Mouse (Mus musculus) cerebellum, postnatal 10 days (tissue): ENCODE results near the gene Arl6ip5.

Experiments used
- DNase-seq, 2 experiments: peaks; one replicate each; pipeline ENCODE4 v3.0.0; 2021; ENCODE audit warnings: mixed read lengths in 2 of 2

Arl6ip5 gene

DNA sequence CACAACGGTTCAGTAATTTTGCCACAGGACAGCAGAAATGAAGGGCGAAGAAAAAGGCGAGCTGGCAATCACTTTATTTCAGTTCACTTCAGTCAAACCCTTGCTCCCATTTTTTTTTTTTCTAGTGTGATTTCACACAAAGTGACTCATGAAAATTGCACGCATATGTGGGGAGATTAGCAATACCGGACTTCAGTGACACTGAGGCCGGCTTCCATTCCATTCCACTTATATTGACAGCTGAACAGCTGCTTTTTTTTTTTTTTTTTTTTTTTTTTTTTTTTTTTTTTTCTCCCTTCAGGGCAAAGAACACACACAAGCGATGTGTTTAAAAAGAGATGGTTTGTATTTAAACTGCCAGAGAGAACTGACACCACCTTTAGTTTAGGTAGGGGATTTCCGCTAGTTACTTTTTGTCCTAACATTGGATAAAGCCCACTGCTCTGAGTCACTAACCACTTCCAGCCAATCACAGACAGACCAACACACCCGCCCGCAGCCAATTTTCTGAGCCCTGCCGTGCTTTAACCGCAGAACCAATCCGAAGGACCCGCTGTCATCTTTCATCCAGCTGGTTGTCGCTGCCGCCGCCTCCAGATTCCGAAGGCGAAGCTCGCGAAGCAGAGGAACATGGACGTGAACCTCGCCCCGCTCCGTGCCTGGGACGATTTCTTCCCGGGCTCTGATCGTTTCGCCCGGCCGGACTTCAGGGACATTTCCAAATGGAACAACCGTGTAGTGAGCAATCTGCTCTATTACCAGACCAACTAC lies at the start of gene Arl6ip5:
Gene Arl6ip5 (plus strand): TSS at position 499 of the 771 bp plus-strand sequence.
- peak; percentile 90 to 92 for DNase-seq

DNA sequence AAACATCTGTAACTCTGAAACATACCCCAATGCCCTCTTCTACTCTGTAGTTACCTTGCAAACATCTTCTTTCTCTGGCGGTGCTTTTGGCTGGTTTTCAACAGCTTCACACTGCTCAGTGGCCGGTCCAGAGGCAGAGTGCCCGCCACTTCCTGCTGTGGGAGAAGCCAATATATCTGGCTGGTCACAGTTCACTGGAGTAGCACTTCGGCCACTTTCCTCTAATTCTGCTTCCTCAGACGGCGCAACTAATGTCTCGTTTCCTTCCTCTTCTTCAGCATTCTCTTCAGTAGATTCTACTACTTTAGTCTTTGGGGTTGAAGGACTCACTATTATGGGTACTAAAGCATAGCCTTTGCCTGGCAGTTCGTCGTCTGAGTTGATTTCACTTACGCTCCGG lies 34.8 kb upstream of the Arl6ip5 start:
- no peak for DNase-seq

GRCm38 (mm10) chr6:97178491-97179366 lies 31.8 kb upstream of the Arl6ip5 start, which contains the start of gene Tmf1:
Gene Tmf1 (minus strand): TSS chr6:97179122.
- peak; percentile 95 to 98 for DNase-seq

- no peak for DNase-seq
Observed at GRCm38 (mm10) chr6:97179367-97179828, 31.1 kb upstream of the Arl6ip5 start.

DNA sequence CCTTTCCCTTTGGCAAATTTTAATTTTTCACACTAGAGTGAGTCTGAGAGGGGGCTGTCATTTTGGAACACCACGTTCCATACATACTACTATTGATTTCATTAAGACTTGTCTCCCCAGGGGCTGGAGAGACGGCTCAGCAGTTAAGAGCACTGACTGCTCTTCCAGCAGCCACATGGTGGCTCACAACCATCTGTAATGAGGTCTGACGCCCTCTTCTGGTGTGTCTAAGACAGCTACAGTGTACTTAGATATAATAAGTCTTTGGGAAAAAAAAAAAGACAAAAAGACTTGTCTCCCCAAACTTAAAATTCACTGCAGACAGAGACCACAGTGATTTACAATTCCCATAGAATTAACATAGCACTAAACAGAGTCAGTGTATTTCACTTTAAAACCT lies 10.1 kb upstream of the Arl6ip5 start:
- no peak for DNase-seq

DNA sequence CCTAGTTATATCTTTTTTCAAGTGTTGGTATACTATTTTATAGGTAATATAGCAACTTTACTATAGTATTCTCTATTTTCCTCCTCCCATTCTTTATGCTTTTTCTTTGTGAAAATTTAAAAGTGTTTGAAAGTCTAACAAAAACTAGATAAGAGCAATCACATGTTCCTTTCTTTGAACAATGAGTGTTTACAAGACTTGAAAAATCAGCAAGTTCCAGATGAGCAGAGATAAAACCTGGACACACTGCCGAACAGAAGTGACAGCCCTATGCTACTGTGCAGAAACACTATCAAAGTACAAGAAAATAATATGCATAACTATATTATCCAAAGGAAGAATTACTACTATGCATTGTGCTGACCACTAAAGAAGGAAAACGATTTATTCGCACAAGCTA lies 8.0 kb upstream of the Arl6ip5 start:
- DNase-seq = no peak

GRCm38 (mm10) chr6:97204252-97204869 lies 6.1 kb upstream of the Arl6ip5 start:
- DNase-seq = no peak

- DNase-seq = peak; percentile 61 to 63
Observed at GRCm38 (mm10) chr6:97204952-97205351, 5.5 kb upstream of the Arl6ip5 start.

DNA sequence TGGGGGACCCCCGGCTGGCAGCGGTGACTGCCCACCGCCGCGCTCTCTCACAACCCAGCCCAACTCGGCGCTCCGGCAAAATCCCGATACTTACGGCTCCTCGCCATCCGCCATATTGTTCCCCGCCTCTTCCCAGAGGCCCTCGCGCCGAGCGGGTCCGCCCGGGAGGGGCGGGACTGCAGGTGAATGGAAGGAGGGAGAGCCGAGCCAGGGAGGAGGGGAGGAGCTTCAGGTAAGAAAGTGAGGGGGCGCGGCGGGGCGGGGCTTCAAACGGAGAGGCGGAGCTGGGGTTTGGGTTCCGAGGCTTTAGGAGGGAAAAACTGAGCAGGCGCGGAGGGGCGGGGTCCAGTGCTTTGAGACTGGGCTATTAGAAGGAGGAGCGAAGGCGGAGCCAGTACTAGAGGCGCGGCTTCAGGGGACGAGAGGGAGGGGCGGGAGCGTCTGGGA lies 5.0 kb upstream of the Arl6ip5 start, which contains the start of gene Uba3:
Gene Uba3 (minus strand): TSS at position 209 of the 447 bp plus-strand sequence.
- peak; percentile 100 for DNase-seq

GRCm38 (mm10) chr6:97207085-97207484 lies 3.4 kb upstream of the Arl6ip5 start:
- no peak for DNase-seq

- no peak for DNase-seq
Observed at GRCm38 (mm10) chr6:97208406-97208805, 2.1 kb upstream of the Arl6ip5 start.

DNA sequence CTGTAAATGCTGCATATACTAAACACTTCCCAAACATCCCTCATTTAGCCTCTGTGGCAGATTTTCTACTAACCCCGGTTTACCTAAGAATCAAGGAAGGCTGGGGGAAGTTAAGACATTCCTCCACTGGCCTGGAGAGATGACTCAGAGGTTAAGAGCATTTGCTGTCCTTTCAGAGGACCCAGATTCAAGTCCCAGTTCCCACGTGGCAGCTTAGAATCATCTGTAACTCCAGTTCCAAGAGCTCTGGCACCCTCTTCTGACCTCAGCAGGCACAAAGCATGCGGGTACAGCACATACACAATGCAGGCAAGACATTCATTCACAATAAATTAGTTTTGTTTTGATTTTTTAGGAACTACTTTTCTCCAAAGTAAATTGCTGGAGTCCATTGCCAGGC lies 1.3 kb upstream of the Arl6ip5 start:
- DNase-seq = no peak

DNA sequence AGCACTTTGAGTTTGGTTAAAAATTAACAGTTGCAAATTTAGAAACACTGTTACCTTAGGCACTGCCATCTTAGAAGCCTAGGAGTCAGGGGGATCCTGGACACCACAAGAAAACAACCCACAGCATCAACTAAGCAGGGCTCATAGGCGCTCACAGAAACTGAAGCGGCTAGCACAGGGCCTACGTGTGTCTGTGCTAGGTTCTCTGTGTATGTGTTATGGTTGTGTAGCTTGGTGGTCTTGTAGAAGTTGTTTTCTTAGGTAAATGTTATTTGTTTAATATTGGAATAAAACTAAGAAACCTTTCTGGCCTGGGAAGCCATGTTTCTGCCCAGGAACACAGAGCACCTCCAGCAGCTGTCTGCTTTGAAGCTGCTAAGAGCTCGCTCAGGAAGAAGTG lies 738 bp upstream of the Arl6ip5 start:
- DNase-seq = no peak

DNA sequence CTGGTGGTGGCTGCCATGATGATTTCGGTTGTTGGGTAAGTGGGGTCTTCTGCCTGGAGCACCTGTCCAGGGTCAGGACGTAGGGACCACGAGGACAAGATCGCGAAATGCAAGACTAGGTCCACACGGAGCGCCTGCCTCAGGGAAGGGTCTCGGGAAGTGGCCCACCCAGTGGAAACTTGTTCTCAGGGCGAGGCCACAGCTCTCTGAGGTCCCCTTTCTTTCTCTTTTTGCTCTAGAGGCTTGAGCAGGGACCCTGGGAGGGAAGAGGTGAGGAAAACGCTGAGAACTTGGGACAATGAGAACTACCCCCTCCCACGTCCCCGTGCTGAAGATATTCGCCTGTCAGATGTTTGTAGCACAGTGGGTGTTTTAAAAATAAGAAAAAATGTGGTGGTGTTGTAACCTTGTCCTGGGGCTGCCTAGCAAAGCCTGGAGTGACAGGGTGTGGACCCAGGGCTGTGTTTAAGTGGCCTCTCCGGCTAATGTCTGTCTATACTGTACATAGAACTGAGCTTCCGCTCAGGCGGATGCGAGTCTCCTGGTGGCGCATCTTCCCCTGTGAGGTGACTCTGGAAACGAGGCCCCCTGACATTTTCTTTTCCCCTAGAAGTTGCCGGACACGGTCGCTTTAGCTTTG lies 593 bp downstream of the Arl6ip5 start:
- peak in 1 of 2 experiments; percentile 27 for DNase-seq

DNA sequence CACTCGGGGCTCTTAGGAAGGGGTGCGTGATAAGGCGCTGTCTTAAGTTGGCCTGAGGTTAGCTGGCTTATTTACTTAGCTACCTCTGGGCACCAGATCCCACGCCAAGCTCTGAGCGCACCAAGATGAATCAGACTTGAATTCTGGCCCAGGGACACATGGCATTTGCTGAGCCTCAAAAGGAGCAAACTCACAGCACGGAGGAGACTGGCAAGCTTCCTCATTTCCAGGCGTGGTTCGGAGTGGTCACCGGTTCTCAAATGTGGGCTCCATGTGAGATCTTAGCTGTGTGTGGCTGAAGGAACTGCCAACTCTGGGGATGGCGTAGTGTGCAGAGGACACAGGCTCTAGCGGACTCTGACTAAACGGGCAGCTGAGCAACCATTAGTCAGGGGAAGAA lies 1.5 kb downstream of the Arl6ip5 start:
- peak; percentile 74 to 83 for DNase-seq

- no peak for DNase-seq
Observed at GRCm38 (mm10) chr6:97216154-97216821, 5.8 kb downstream of the Arl6ip5 start.

GRCm38 (mm10) chr6:97220672-97221071 lies 10.2 kb downstream of the Arl6ip5 start:
- DNase-seq = no peak

GRCm38 (mm10) chr6:97221205-97222025 lies 10.9 kb downstream of the Arl6ip5 start:
- DNase-seq = peak; percentile 21 to 36

DNA sequence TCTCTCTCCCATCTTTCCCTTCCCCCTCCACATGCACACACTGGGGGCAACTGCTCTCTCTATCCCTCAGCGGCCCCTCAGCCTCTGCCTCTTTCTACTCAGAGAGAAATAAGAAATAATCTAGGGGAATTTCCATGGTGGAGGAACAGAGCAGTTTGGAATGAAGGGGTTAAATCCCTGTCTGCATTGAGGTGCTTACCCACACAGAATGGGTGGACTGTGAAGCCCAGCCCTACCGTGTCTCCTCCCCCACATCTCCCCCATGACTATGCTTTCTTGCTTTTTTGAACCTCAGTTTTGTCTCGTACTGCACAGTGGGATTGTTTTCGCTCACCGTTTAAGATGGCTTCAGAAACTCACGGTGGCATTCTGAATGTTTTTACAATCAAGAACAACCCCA lies 11.8 kb downstream of the Arl6ip5 start:
- no peak for DNase-seq

GRCm38 (mm10) chr6:97222931-97223467 lies 12.5 kb downstream of the Arl6ip5 start:
- DNase-seq = no peak

- DNase-seq = no peak
Observed at GRCm38 (mm10) chr6:97223566-97223965, 13.1 kb downstream of the Arl6ip5 start.
